Mouse (Mus musculus) C3H10T1/2 (cell line): Measurements from ENCODE around the gene Vmn1r87. TPM values are rescaled to one million over a fixed set of nuclear protein-coding genes. Genes with fewer than 3 reads are reported as not detected.

Experiments
- polyA plus RNA-seq, 2 experiments: library from polyadenylated mRNA; unstranded; fragments of >200 nt; fragmentation: generic; extraction: Trizol; gene quantifications; one replicate each; pipeline ENCODE4 v1.2.1; 2012; ENCODE audit warnings: missing spikeins in 2 of 2

The Vmn1r87 gene
- polyA plus RNA-seq: not detected

GRCm38 (mm10) chr7:13140057-13140456, at the start of gene Vmn1r87:
Gene Vmn1r87 (minus strand): TSS chr7:13140157.

GRCm38 (mm10) chr7:13159268-13159667, 19.3 kb upstream of the Vmn1r87 start, which contains the start of gene Vmn1r88:
Gene Vmn1r88 (plus strand): TSS chr7:13159568.

GRCm38 (mm10) chr7:13119817-13120216, 20.1 kb downstream of the Vmn1r87 start, which contains the start of gene Vmn1r86:
Gene Vmn1r86 (minus strand): TSS chr7:13119917.

GRCm38 (mm10) chr7:13095073-13095472, 44.9 kb downstream of the Vmn1r87 start, which contains the start of gene Vmn1r85:
Gene Vmn1r85 (minus strand): TSS chr7:13095173.

Other genes with a start within 250 kb of the Vmn1r87 start
- gene Zscan22, start 242.3 kb downstream of the Vmn1r87 start, polyA plus RNA-seq: 1 to 10 TPM; 1.5 to 5.6 TPM
- gene Rps5, start 217.9 kb downstream of the Vmn1r87 start, polyA plus RNA-seq: 1,000 to 10,000 TPM; 2,873 to 4,278 TPM
- gene Rnf225, start 212.7 kb downstream of the Vmn1r87 start, polyA plus RNA-seq: 1 to 10 TPM in 1 of 2 experiments, under 1 TPM in 1; 0.30 to 1.0 TPM
- gene Zfp324, start 174.3 kb downstream of the Vmn1r87 start, polyA plus RNA-seq: 1 to 10 TPM; 3.1 to 9.2 TPM
- 1 to 10 TPM; 1.5 to 3.0 TPM for gene Zfp446, start 162.3 kb downstream of the Vmn1r87 start, polyA plus RNA-seq
- under 1 TPM in 1 of 2 experiments, not detected in 1; 0.04 TPM for gene Slc27a5, start 142.0 kb downstream of the Vmn1r87 start, polyA plus RNA-seq
- gene Trim28, start 141.0 kb downstream of the Vmn1r87 start, polyA plus RNA-seq: 100 to 1,000 TPM; 465 to 613 TPM
- gene Zbtb45, start 130.1 kb downstream of the Vmn1r87 start, polyA plus RNA-seq: 10 to 100 TPM; 16.4 to 22.3 TPM
- 100 to 1,000 TPM; 141 to 255 TPM for gene Chmp2a, start 105.3 kb downstream of the Vmn1r87 start, polyA plus RNA-seq
- 100 to 1,000 TPM; 117 to 284 TPM for gene Ube2m, start 101.9 kb downstream of the Vmn1r87 start, polyA plus RNA-seq
- 1 to 10 TPM in 1 of 2 experiments, under 1 TPM in 1; 0.67 to 4.8 TPM for gene Mzf1, start 85.4 kb downstream of the Vmn1r87 start, polyA plus RNA-seq
- gene Vmn1r85, start 45.0 kb downstream of the Vmn1r87 start, polyA plus RNA-seq: not detected
- not detected for gene Vmn1r86, start 20.2 kb downstream of the Vmn1r87 start, polyA plus RNA-seq
- under 1 TPM in 1 of 2 experiments, not detected in 1; 0.02 TPM for gene Vmn1r88, start 19.4 kb upstream of the Vmn1r87 start, polyA plus RNA-seq
- not detected for gene Vmn1r89, start 72.9 kb upstream of the Vmn1r87 start, polyA plus RNA-seq
- gene Lig1, start 137.1 kb upstream of the Vmn1r87 start, polyA plus RNA-seq: 100 to 1,000 TPM in 1 of 2 experiments, 10 to 100 TPM in 1; 40.3 to 121 TPM
- gene Zswim9, start 138.6 kb upstream of the Vmn1r87 start, polyA plus RNA-seq: 1 to 10 TPM in 1 of 2 experiments, under 1 TPM in 1; 0.66 to 5.3 TPM
- under 1 TPM; 0.01 to 0.09 TPM for gene Pla2g4c, start 184.5 kb upstream of the Vmn1r87 start, polyA plus RNA-seq